22 mouse cellular contexts compared by ENCODE assay signal in genomic region chrX:73613665-73614064, GRCm38 (mm10). TPM values are rescaled to one million over a fixed set of nuclear protein-coding genes. Genes with fewer than 3 reads are reported as not detected.
DNase-seq lines count a peak whose midpoint lies in the region; ATAC-seq and TF ChIP-seq lines count a peak whose summit lies in the region.
"Had no signal": no experiment of that assay in that cellular context is flagged by ENCODE, and none has a peak within 500 bp of the region (broad histone marks: within the 10 kb centered on the region; RNA-seq: fewer than 3 reads in every experiment).

No protein-coding gene starts in this region.

- H3K4me3 ChIP-seq in kidney, embryonic 14.5 days (ENCODE audit: low read length) = no peak overlapping the region
- no peak overlapping the region for H3K4me3 ChIP-seq in lung, embryonic 16.5 days (ENCODE audit: low read length)
- H3K4me3 ChIP-seq in lung, adult 2 months (replicated peaks; ENCODE audit: extremely low read depth, low read depth, low read length) = no peak overlapping the region
- H3K4me3 ChIP-seq in liver, embryonic 16.5 days (ENCODE audit: low read depth, low read length) = no peak overlapping the region
- H3K4me3 ChIP-seq: embryonic facial prominence, embryonic 13.5 days; forebrain, embryonic 15.5 days; hindbrain, embryonic 10.5 days; limb, embryonic 12.5 days had no signal

- no peak overlapping the region for H3K4me2 ChIP-seq in kidney, embryonic 14.5 days (replicated peaks; ENCODE audit: low read depth, low read length)
- H3K4me2 ChIP-seq in lung, embryonic 16.5 days (ENCODE audit: low read depth, low read length) = no peak overlapping the region
- H3K4me2 ChIP-seq in liver, embryonic 16.5 days (ENCODE audit: low read depth, low read length) = no peak overlapping the region
- H3K4me2 ChIP-seq: embryonic facial prominence, embryonic 13.5 days; forebrain, embryonic 15.5 days; limb, embryonic 12.5 days had no signal

- H3K27me3 ChIP-seq in kidney, embryonic 14.5 days (ENCODE audit: control insufficient read depth, insufficient read depth, low read length) = no peaks in the 10 kb centered on the region
- H3K27me3 ChIP-seq in lung, embryonic 16.5 days (ENCODE audit: control insufficient read depth, insufficient read depth, low read depth, low read length) = no peaks in the 10 kb centered on the region
- no peaks in the 10 kb centered on the region; the same call in 1 of the 2 replicates for H3K27me3 ChIP-seq in liver, embryonic 16.5 days (ENCODE audit: control insufficient read depth, insufficient read depth, low read depth, low read length)
- H3K27me3 ChIP-seq: forebrain, embryonic 15.5 days had no signal

- no peak overlapping the region for H3K9ac ChIP-seq in kidney, embryonic 14.5 days (ENCODE audit: low read depth, low read length)
- no peak overlapping the region for H3K9ac ChIP-seq in lung, embryonic 16.5 days (ENCODE audit: low read length)
- no peak overlapping the region for H3K9ac ChIP-seq in liver, embryonic 16.5 days (ENCODE audit: low read depth, low read length)
- H3K9ac ChIP-seq: embryonic facial prominence, embryonic 13.5 days; forebrain, embryonic 15.5 days; limb, embryonic 12.5 days had no signal

- no peak for TF ChIP-seq CTCF in lung, adult 2 months (IDR thresholded peaks at IDR 0.05; ENCODE audit: insufficient read depth, low read length)

- 46% methylated on average over 4 of the region's 4 CpGs for WGBS in kidney, embryonic 14.5 days
- WGBS in lung, embryonic 16.5 days = 51% methylated on average over 4 of the region's 4 CpGs
- WGBS in lung, adult 2 months = 55% methylated on average over 4 of the region's 4 CpGs
- WGBS in liver, embryonic 16.5 days (ENCODE audit: insufficient replicate concordance) = 34% methylated on average over 4 of the region's 4 CpGs

- no peaks in the 10 kb centered on the region for H3K4me1 ChIP-seq in kidney, embryonic 14.5 days (ENCODE audit: control insufficient read depth, insufficient read depth, low read length)
- no peaks in the 10 kb centered on the region for H3K4me1 ChIP-seq in lung, embryonic 16.5 days (replicated peaks; ENCODE audit: control insufficient read depth, insufficient read depth, low read length)
- H3K4me1 ChIP-seq in lung, adult 2 months (ENCODE audit: control insufficient read depth, insufficient read depth, low read length) = no peaks in the 10 kb centered on the region
- H3K4me1 ChIP-seq in liver, embryonic 16.5 days (ENCODE audit: control insufficient read depth, low read depth, low read length) = no peaks in the 10 kb centered on the region
- H3K4me1 ChIP-seq: embryonic facial prominence, embryonic 13.5 days; forebrain, embryonic 15.5 days; hindbrain, embryonic 10.5 days; limb, embryonic 12.5 days had no signal

- H3K36me3 ChIP-seq in kidney, embryonic 14.5 days (ENCODE audit: control insufficient read depth, insufficient read depth, low read length) = no peaks in the 10 kb centered on the region
- H3K36me3 ChIP-seq in lung, embryonic 16.5 days (ENCODE audit: control insufficient read depth, insufficient read depth, low read length) = no peaks in the 10 kb centered on the region
- no peaks in the 10 kb centered on the region for H3K36me3 ChIP-seq in liver, embryonic 16.5 days (ENCODE audit: control insufficient read depth, insufficient read depth)
- H3K36me3 ChIP-seq: embryonic facial prominence, embryonic 13.5 days; forebrain, embryonic 15.5 days; hindbrain, embryonic 10.5 days; limb, embryonic 12.5 days had no signal

- H3K9me3 ChIP-seq in kidney, embryonic 14.5 days (ENCODE audit: control insufficient read depth, low read length) = no peaks in the 10 kb centered on the region
- H3K9me3 ChIP-seq in lung, embryonic 16.5 days (ENCODE audit: control insufficient read depth, low read length) = no peaks in the 10 kb centered on the region
- no peaks in the 10 kb centered on the region for H3K9me3 ChIP-seq in liver, embryonic 16.5 days (replicated peaks; ENCODE audit: control insufficient read depth, low read length)
- H3K9me3 ChIP-seq: embryonic facial prominence, embryonic 13.5 days; forebrain, embryonic 15.5 days; hindbrain, embryonic 10.5 days; limb, embryonic 12.5 days had no signal

- ATAC-seq in kidney, embryonic 14.5 days (ENCODE audit: low FRiP score, low TSS enrichment) = no peak
- ATAC-seq in lung, embryonic 16.5 days (ENCODE audit: low read depth) = peak; percentile 43; the same call in 1 of the 2 replicates
- ATAC-seq in liver, embryonic 16.5 days (ENCODE audit: low read depth) = no peak
- ATAC-seq: forebrain, embryonic 15.5 days; hindbrain, postnatal 0 days; midbrain, embryonic 16.5 days had no signal

- no peak overlapping the region for H3K27ac ChIP-seq in kidney, embryonic 14.5 days (ENCODE audit: low read depth, low read length)
- H3K27ac ChIP-seq in lung, embryonic 16.5 days (ENCODE audit: low read length) = peak overlapping the region; percentile 56
- H3K27ac ChIP-seq in liver, embryonic 16.5 days (ENCODE audit: low read length) = peak overlapping the region; percentile 41
- H3K27ac ChIP-seq: embryonic facial prominence, embryonic 13.5 days; forebrain, embryonic 15.5 days; hindbrain, embryonic 10.5 days; hindbrain, postnatal 0 days; limb, embryonic 12.5 days had no signal

- no peak for TF ChIP-seq POLR2A in lung, adult 2 months (IDR thresholded peaks at IDR 0.05; ENCODE audit: borderline replicate concordance, extremely low read depth, low read depth, low read length)

- peak; percentile 3 to 26 for DNase-seq in kidney, adult 8-10 months
- DNase-seq in lung, adult 2 months = no peak
- no peak for DNase-seq in gastrocnemius, postnatal 25 days
- DNase-seq in right cerebral cortex, postnatal 10 days (ENCODE audit: low spot score in 2 of 2) = no peak
- DNase-seq: adrenal gland, postnatal 25 days; B cell, adult 2 months; cerebellum, adult 11-12 months; cerebellum, postnatal 14 days; gastrocnemius, postnatal 14 days; lung, postnatal 10 days; right cerebral cortex, postnatal 25 days; thymus, postnatal 36 days had no signal

RNA-seq across cellular contexts. Expression of gene Dusp9, which starts 25.6 kb away (rescaled TPM):
- 9.6 and 26.6 TPM in 2 replicates for polyA plus RNA-seq in kidney, embryonic 14.5 days (2014; fragmentation: Nextera tagmentation; extraction: Ambion mirVana)
- 6.2 and 7.0 TPM in 2 replicates for polyA plus RNA-seq in lung, embryonic 16.5 days (2015; fragmentation: Nextera tagmentation; extraction: Ambion mirVana)
- 1.3 and 1.4 TPM in 2 replicates for polyA plus RNA-seq in lung, adult 2 months (2012; rRNA removed)
- 21.3 and 21.5 TPM in 2 replicates for polyA plus RNA-seq in liver, embryonic 16.5 days (2015; fragmentation: Nextera tagmentation; extraction: Ambion mirVana)
- total RNA-seq in gastrocnemius, postnatal 25 days (2021) = not detected
- total RNA-seq: gastrocnemius, postnatal 14 days; neutrophil, adult 5-6 weeks had no signal

RNA-seq across cellular contexts. Expression of gene Pnck, which starts 46.3 kb away (rescaled TPM):
- 14.1 and 16.3 TPM in 2 replicates for polyA plus RNA-seq in kidney, embryonic 14.5 days (2014; fragmentation: Nextera tagmentation; extraction: Ambion mirVana)
- 14.7 and 16.3 TPM in 2 replicates for polyA plus RNA-seq in lung, embryonic 16.5 days (2015; fragmentation: Nextera tagmentation; extraction: Ambion mirVana)
- polyA plus RNA-seq in lung, adult 2 months (2012; rRNA removed) = 5.1 and 6.1 TPM in 2 replicates
- polyA plus RNA-seq in liver, embryonic 16.5 days (2015; fragmentation: Nextera tagmentation; extraction: Ambion mirVana) = 1.5 and 1.6 TPM in 2 replicates
- total RNA-seq in gastrocnemius, postnatal 25 days (2021) = 10 to 100 TPM in 1 of 2 experiments, 1 to 10 TPM in 1; 8.6 to 10.3 TPM
- total RNA-seq: neutrophil, adult 5-6 weeks had no signal

RNA-seq across cellular contexts. Expression of gene Slc6a8, which starts 59.3 kb away (rescaled TPM):
- polyA plus RNA-seq in kidney, embryonic 14.5 days (2014; fragmentation: Nextera tagmentation; extraction: Ambion mirVana) = 9.0 and 10.4 TPM in 2 replicates
- 5.2 and 5.6 TPM in 2 replicates for polyA plus RNA-seq in lung, embryonic 16.5 days (2015; fragmentation: Nextera tagmentation; extraction: Ambion mirVana)
- 47.8 and 59.1 TPM in 2 replicates for polyA plus RNA-seq in lung, adult 2 months (2012; rRNA removed)
- polyA plus RNA-seq in liver, embryonic 16.5 days (2015; fragmentation: Nextera tagmentation; extraction: Ambion mirVana) = 0.12 and 0.50 TPM in 2 replicates
- 100 to 1,000 TPM in 1 of 2 experiments, 10 to 100 TPM in 1; 96.2 to 127 TPM for total RNA-seq in gastrocnemius, postnatal 25 days (2021)
- total RNA-seq: neutrophil, adult 5-6 weeks had no signal

Comparison
In these comparisons a context has a peak if more than half of its experiments do, and no peak if none do; other contexts are left out.
1. DNase-seq: peak in kidney, adult 8-10 months (2 of 2); none in lung, adult 2 months (single experiment), gastrocnemius, postnatal 25 days (single experiment) and right cerebral cortex, postnatal 10 days (0 of 2).